Mouse (Mus musculus) liver, postnatal 0 days (tissue): Measurements from ENCODE around the gene Gcgr. TPM values are rescaled to one million over a fixed set of nuclear protein-coding genes. Genes with fewer than 3 reads are reported as not detected.

Source experiments
- ATAC-seq: fragments of 200-750 bp; cut with Nextera tagmentation; 2 replicates; pipeline ENCODE4 v1.8.0; 2017; ENCODE audit warnings: mild to moderate bottlenecking, moderate library complexity
- DNase-seq: peaks from one replicate; pipeline ENCODE4 v3.0.0-alpha.2; 2016
- H3K27ac ChIP-seq: fragments of 300-500 bp; sonication (generic); 2 replicates; pipeline ENCODE4 v1.5.1; 2014; ENCODE audit warnings: antibody characterized with exemption, moderate library complexity, mild to moderate bottlenecking, low read depth
- H3K27me3 ChIP-seq: fragments of 300-500 bp; sonication (generic); 2 replicates; pipeline ENCODE4 v1.6.1; 2014; ENCODE audit warnings: low read length, control low read depth, mixed read lengths; ENCODE audit not compliant: insufficient read depth
- H3K36me3 ChIP-seq: fragments of 300-500 bp; sonication (generic); replicated peaks from 2 replicates; pipeline ENCODE4 v1.6.1; 2014; ENCODE audit warnings: mild to moderate bottlenecking, control low read depth, low read length, moderate library complexity, mixed read lengths; ENCODE audit not compliant: insufficient read depth
- H3K4me1 ChIP-seq: fragments of 300-500 bp; sonication (generic); 2 replicates; pipeline ENCODE4 v1.6.1; 2014; ENCODE audit warnings: antibody characterized with exemption, mild to moderate bottlenecking, control low read depth; ENCODE audit not compliant: insufficient read depth
- H3K4me2 ChIP-seq: fragments of 300-500 bp; sonication (generic); 2 replicates; pipeline ENCODE4 v1.6.1; 2014; ENCODE audit warnings: low read depth, mild to moderate bottlenecking, low read length, moderate library complexity, mixed read lengths
- H3K4me3 ChIP-seq: fragments of 300-500 bp; sonication (generic); 2 replicates; pipeline ENCODE4 v1.5.1; 2014; ENCODE audit warnings: low read depth, low read length
- H3K9ac ChIP-seq: fragments of 300-500 bp; sonication (generic); replicated peaks from 2 replicates; pipeline ENCODE4 v1.6.1; 2014; ENCODE audit warnings: mild to moderate bottlenecking, moderate library complexity
- H3K9me3 ChIP-seq: fragments of 300-500 bp; sonication (generic); 2 replicates; pipeline ENCODE4 v1.6.1; 2016; ENCODE audit warnings: mild to moderate bottlenecking, control low read depth, low read length, mixed read lengths
- CTCF ChIP-seq: sonication (generic); IDR thresholded peaks from 2 replicates; pipeline ENCODE4 v1.5.1; 2016; ENCODE audit warnings: antibody characterized with exemption, low read depth
- EP300 ChIP-seq: IDR thresholded peaks from 2 replicates; pipeline ENCODE4 v1.6.1; 2016; ENCODE audit warnings: antibody characterized with exemption, low read depth, mild to moderate bottlenecking
- WGBS: fragments of 180-500 bp; shearing (Covaris S2); extraction: QIAGEN DNeasy Blood & Tissue Kit; methylation state at CpG from one replicate; pipeline ENCODE4 v1.1.7; 2014; ENCODE audit not compliant: insufficient replicate concordance; 5-methylcytosine and 5-hydroxymethylcytosine counted together
- polyA plus RNA-seq: library from polyadenylated mRNA; unstranded; fragments of >200 nt; fragmentation: Nextera tagmentation; extraction: Ambion mirVana; gene quantifications from 2 replicates; pipeline ENCODE4 v1.2.1, GENCODE M21; 2015

Gene Gcgr
- polyA plus RNA-seq, 1 experiment from 2014 or later, result 66.9 TPM

DNA sequence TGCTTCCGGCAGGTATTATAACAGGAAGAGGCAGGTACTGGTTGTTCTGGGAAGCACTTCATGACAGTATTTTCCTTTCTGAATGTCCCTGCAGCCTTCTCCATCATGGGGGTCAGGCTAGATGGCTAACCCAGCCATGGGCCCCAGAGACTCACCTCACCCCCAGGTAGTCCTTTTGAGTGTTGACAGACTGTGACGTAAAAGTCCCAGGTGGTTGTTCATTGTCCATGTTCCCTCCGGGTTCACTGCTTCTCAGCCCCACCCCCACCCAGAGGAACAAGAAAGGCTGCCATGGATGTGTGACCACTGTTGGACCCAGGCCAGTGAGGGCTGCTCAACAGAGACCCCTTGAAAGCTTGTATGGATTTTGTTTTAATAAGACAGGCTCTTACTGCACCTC is 37.1 kb upstream of the Gcgr start:
- WGBS, result 57% methylated on average over 3 of the region's 3 CpGs
- Histone ChIP-seq H3K4me2 (peak overlapping the region; percentile 91), H3K27me3 (no peaks in the 10 kb centered on the region), H3K9ac (peak overlapping the region; percentile 28), H3K27ac (peak overlapping the region; percentile 88; the same call in 1 of the 2 replicates), H3K4me1 (peaks cover 33% of the 10 kb centered on the region), H3K4me3 (peak overlapping the region; percentile 71; the same call in 1 of the 2 replicates), H3K36me3 (peaks cover 26% of the 10 kb centered on the region), H3K9me3 (no peaks in the 10 kb centered on the region)
- DNase-seq, result no peak
- TF ChIP-seq EP300, result no peak
- no peak for TF ChIP-seq CTCF
- no peak for ATAC-seq

DNA sequence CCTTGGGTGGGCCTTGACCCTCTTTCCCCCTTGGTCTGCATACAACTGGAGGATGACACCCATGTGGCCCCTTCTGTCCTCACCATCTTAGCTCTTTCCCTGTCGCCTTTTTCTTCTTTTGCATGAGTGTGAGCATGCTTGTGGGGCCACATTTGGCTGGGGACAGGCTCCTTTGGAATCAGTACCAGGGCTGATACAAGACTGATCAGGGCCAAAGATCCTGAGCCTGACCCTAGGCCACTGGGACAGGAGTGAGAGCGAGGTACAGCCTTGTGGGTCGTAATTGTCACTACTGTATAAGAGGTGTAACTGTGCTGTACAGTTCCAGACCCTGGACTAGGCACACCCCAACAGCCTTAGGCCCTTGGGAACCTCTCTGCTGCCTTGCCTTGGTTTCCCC is 36.6 kb upstream of the Gcgr start:
- H3K27ac ChIP-seq, result no peak overlapping the region
- no peaks in the 10 kb centered on the region for H3K27me3 ChIP-seq
- ATAC-seq (no peak), DNase-seq (no peak)
- peaks cover 21% of the 10 kb centered on the region for H3K36me3 ChIP-seq
- no peak overlapping the region for H3K9ac ChIP-seq
- peak overlapping the region; percentile 91; the same call in 1 of the 2 replicates for H3K4me2 ChIP-seq
- TF ChIP-seq CTCF, result no peak
- no peak for TF ChIP-seq EP300
- H3K4me3 ChIP-seq, result no peak overlapping the region
- WGBS, result 77% methylated on average over 3 of the region's 3 CpGs
- peaks cover 33% of the 10 kb centered on the region for H3K4me1 ChIP-seq
- H3K9me3 ChIP-seq, result no peaks in the 10 kb centered on the region

DNA sequence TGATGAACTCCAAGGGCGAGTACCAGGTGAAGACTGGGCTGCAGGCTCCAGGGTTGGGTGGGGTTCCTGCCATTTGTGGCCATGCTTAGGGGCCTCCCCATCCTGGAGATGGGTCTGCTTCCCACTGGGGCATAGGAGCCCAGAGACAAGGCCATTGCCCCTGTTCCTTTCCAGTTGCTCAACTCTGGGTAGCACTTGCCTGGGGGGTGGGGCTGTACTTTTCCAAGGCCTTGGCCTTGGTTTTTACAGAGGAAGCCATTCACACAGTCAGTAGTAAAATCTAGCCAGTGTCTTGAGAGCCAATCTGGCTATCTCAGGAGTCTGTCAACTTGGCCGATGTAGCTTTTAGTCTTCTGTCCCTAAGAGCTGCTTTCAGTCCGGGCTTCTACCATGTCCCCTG is 33.1 kb upstream of the Gcgr start:
- ATAC-seq, result no peak
- DNase-seq, result no peak
- H3K4me1 ChIP-seq, result peaks cover 15% of the 10 kb centered on the region
- no peak for TF ChIP-seq CTCF
- no peak for TF ChIP-seq EP300
- H3K9ac ChIP-seq, result no peak overlapping the region
- no peak overlapping the region for H3K4me3 ChIP-seq
- no peaks in the 10 kb centered on the region for H3K27me3 ChIP-seq
- H3K9me3 ChIP-seq, result no peaks in the 10 kb centered on the region
- no peak overlapping the region for H3K4me2 ChIP-seq
- WGBS, result 80% methylated on average over 3 of the region's 3 CpGs
- H3K27ac ChIP-seq, result no peak overlapping the region
- peaks cover 20% of the 10 kb centered on the region for H3K36me3 ChIP-seq

DNA sequence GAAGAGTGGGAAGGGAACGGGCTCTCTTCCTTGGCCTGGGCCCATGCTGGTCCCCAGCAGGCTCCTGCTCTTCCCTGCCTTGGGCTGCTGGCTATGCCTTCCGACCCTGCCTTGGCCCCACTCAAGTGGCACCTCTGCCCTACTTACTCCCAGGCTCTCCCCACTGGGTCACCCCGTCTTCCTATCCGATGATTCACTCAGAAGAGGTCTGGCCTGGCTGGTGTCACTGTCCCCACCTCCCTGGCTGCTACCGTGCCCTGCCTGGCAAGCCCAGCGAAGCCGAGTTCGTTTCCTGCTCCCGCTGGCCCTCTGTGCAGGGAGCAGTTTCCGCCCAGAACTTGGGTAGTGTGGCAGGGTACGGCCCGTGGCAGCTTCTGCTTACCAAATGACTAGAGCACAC is 32.3 kb upstream of the Gcgr start:
- Histone ChIP-seq H3K27me3 (no peaks in the 10 kb centered on the region), H3K9me3 (no peaks in the 10 kb centered on the region), H3K9ac (no peak overlapping the region), H3K36me3 (peaks cover 20% of the 10 kb centered on the region), H3K4me2 (no peak overlapping the region), H3K4me3 (no peak overlapping the region), H3K27ac (no peak overlapping the region), H3K4me1 (peaks cover 9% of the 10 kb centered on the region)
- DNase-seq (no peak), ATAC-seq (no peak)
- TF ChIP-seq CTCF (no peak), EP300 (no peak)
- 86% methylated on average over 12 of the region's 12 CpGs for WGBS

DNA sequence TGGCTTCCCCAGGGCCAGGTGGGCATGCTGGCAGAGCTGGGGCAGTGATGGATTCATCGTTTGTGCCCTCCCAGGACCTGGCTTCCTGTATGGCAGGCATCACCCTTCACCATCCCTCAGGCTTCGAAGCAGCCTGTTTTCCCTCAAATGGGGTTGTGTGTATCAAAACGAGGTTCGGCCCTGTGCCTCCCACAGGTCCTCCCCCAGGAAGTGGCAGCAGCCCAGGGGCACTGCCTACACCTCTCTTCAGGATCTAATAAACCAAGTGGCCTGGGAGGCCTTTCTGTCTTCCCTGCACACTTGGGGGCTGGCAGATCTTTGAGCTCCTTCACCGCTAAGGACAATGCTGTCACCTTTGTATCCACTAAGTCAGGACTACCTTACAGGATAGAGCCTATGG is 31.6 kb upstream of the Gcgr start:
- no peak overlapping the region for H3K27ac ChIP-seq
- H3K27me3 ChIP-seq, result no peaks in the 10 kb centered on the region
- H3K4me2 ChIP-seq, result no peak overlapping the region
- DNase-seq (no peak), ATAC-seq (no peak)
- peaks cover 3% of the 10 kb centered on the region; the same call in 1 of the 2 replicates for H3K4me1 ChIP-seq
- WGBS, result 84% methylated on average over 5 of the region's 5 CpGs
- peaks cover 20% of the 10 kb centered on the region for H3K36me3 ChIP-seq
- no peak overlapping the region for H3K4me3 ChIP-seq
- H3K9me3 ChIP-seq, result no peaks in the 10 kb centered on the region
- TF ChIP-seq CTCF (no peak), EP300 (no peak)
- no peak overlapping the region for H3K9ac ChIP-seq

DNA sequence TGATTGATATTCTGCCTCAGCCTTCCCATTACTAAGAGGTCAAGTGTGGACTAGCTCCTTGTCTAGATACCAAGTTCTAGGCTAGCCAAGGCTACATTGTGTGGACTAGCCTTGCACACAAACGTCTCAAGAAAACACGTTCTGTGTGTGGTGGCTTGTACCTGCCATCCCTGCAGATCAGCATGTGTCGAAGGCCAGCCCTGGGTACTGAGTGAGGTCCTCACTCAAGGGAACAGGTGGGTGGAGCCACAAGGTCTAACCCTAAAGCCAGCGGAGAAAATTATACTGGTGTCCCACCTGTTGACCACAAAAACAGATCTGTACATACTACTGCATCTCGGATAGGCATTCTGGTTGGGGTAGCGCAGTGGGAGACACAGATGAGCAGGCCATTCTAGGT is 30.6 kb upstream of the Gcgr start:
- DNase-seq (no peak), ATAC-seq (peak; percentile 20; the same call in 1 of the 2 replicates)
- peaks cover 3% of the 10 kb centered on the region; the same call in 1 of the 2 replicates for H3K4me1 ChIP-seq
- no peaks in the 10 kb centered on the region for H3K9me3 ChIP-seq
- peak overlapping the region; percentile 30; the same call in 1 of the 2 replicates for H3K9ac ChIP-seq
- 69% methylated on average over 6 of the region's 6 CpGs for WGBS
- peak overlapping the region; percentile 16 for H3K27ac ChIP-seq
- H3K36me3 ChIP-seq, result peaks cover 12% of the 10 kb centered on the region
- no peaks in the 10 kb centered on the region for H3K27me3 ChIP-seq
- TF ChIP-seq CTCF, result no peak
- TF ChIP-seq EP300, result no peak
- H3K4me3 ChIP-seq, result no peak overlapping the region
- H3K4me2 ChIP-seq, result no peak overlapping the region
